Mouse (Mus musculus) frontal cortex, postnatal 36 days (tissue): ENCODE results near the gene Lamc2.

Experiments
- DNase-seq, 2 experiments: peaks; one replicate each; pipeline ENCODE4 v3.0.0; 2022; ENCODE audit warnings: low spot score in 2 of 2

The Lamc2 gene

GRCm38 (mm10) chr1:153185828-153186803 is at the start of gene Lamc2:
TSS of gene Lamc2 (minus strand) at chr1:153186447.
- peak; percentile 13 to 17 for DNase-seq

GRCm38 (mm10) chr1:153235576-153235975 is 49.3 kb upstream of the Lamc2 start:
- DNase-seq, result no peak

- DNase-seq, result no peak
These were observed 45.4 kb upstream of the Lamc2 start for GRCm38 (mm10) chr1:153231681-153232080.

GRCm38 (mm10) chr1:153227916-153228315 is 41.7 kb upstream of the Lamc2 start:
- no peak for DNase-seq

GRCm38 (mm10) chr1:153227096-153227495 is 40.8 kb upstream of the Lamc2 start:
- DNase-seq, result no peak

GRCm38 (mm10) chr1:153225786-153226725 is 39.8 kb upstream of the Lamc2 start:
- DNase-seq, result peak; percentile 8 to 50

GRCm38 (mm10) chr1:153224331-153224730 is 38.1 kb upstream of the Lamc2 start:
- DNase-seq, result no peak

- DNase-seq, result no peak
These were observed 33.1 kb upstream of the Lamc2 start for GRCm38 (mm10) chr1:153219376-153219775.

GRCm38 (mm10) chr1:153216516-153216915 is 30.3 kb upstream of the Lamc2 start:
- DNase-seq, result no peak

- no peak for DNase-seq
These were observed 29.4 kb upstream of the Lamc2 start for GRCm38 (mm10) chr1:153215676-153216075.

- DNase-seq, result no peak
These were observed 24.7 kb upstream of the Lamc2 start for GRCm38 (mm10) chr1:153210992-153211391.

GRCm38 (mm10) chr1:153210198-153210597 is 24.0 kb upstream of the Lamc2 start:
- no peak for DNase-seq

- DNase-seq, result no peak
These were observed 15.9 kb upstream of the Lamc2 start for GRCm38 (mm10) chr1:153202195-153202594.

- no peak for DNase-seq
These were observed 15.2 kb upstream of the Lamc2 start for GRCm38 (mm10) chr1:153201448-153201847.

- no peak for DNase-seq
These were observed 11.1 kb upstream of the Lamc2 start for GRCm38 (mm10) chr1:153197316-153197850.

GRCm38 (mm10) chr1:153192945-153193344 is 6.7 kb upstream of the Lamc2 start:
- DNase-seq, result no peak

- no peak for DNase-seq
These were observed 6.1 kb upstream of the Lamc2 start for GRCm38 (mm10) chr1:153192379-153192778.

- DNase-seq, result peak; percentile 27 to 47
These were observed 5.7 kb upstream of the Lamc2 start for GRCm38 (mm10) chr1:153191943-153192329.

GRCm38 (mm10) chr1:153191237-153191942 is 5.1 kb upstream of the Lamc2 start:
- no peak for DNase-seq

GRCm38 (mm10) chr1:153188081-153188480 is 1.8 kb upstream of the Lamc2 start:
- DNase-seq, result no peak

- peak; percentile 65 to 83 for DNase-seq
These were observed 5.5 kb downstream of the Lamc2 start for GRCm38 (mm10) chr1:153180586-153181289.
